Mouse (Mus musculus) gastrocnemius, adult 2 months (tissue): Measurements from ENCODE around the gene Pde4d. TPM values are rescaled to one million over a fixed set of nuclear protein-coding genes. Genes with fewer than 3 reads are reported as not detected.

Experiments used
- DNase-seq: peaks from one replicate; pipeline ENCODE4 v3.0.0; 2022
- H3K27ac ChIP-seq: fragments of 200-600 bp; 2 replicates; pipeline ENCODE4 v1.8.1; 2022; ENCODE audit warnings: mild to moderate bottlenecking
- H3K4me3 ChIP-seq: fragments of 200-600 bp; 2 replicates; pipeline ENCODE4 v1.8.1; 2022; ENCODE audit warnings: mild to moderate bottlenecking, moderate library complexity
- CTCF ChIP-seq: fragments of 200-600 bp; IDR thresholded peaks from 2 replicates; pipeline ENCODE4 v1.8.1; 2022; ENCODE audit warnings: antibody characterized with exemption, mild to moderate bottlenecking, moderate library complexity
- intact Hi-C: fragments of 180-260 bp; cut with DNase I; formaldehyde crosslinking; loops from one replicate; pipeline ENCODE4 v1.15.1; 2025
- total RNA-seq, 2 experiments: library from RNA; stranded (reverse); gene quantifications; 2 replicates each; pipeline ENCODE4 v1.2.3; 2021

Gene Pde4d
- total RNA-seq, 2 experiments from 2014 or later = 239 to 330 TPM

DNA sequence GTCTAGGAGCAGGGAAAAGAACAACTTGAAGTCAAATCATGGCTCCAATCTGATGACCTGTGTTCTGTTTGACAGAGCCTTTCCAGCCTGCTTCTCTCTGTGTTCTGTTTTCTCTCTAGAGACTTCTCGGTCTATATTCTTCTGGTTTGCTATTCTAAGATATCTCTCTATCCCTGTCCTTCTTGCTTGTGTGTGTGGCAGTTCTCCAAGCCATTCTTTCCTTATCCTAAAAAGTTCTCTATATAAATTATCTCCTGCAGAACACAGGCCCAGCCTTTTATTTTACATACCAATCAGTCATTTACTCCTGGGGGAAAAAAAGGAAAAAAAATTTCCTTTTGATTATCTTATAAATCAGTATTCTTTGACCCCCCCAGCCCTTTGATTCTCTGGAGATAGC is 1229.2 kb downstream of the Pde4d start:
- intact Hi-C loops = no loop called here
- no peak overlapping the region for H3K27ac ChIP-seq
- DNase-seq = no peak
- H3K4me3 ChIP-seq = no peak overlapping the region
- TF ChIP-seq CTCF = no peak

GRCm38 (mm10) chr13:109680229-109680628 is 1230.5 kb downstream of the Pde4d start:
- intact Hi-C loops = no loop called here
- no peak overlapping the region for H3K27ac ChIP-seq
- H3K4me3 ChIP-seq = no peak overlapping the region
- no peak for TF ChIP-seq CTCF
- DNase-seq = no peak

DNA sequence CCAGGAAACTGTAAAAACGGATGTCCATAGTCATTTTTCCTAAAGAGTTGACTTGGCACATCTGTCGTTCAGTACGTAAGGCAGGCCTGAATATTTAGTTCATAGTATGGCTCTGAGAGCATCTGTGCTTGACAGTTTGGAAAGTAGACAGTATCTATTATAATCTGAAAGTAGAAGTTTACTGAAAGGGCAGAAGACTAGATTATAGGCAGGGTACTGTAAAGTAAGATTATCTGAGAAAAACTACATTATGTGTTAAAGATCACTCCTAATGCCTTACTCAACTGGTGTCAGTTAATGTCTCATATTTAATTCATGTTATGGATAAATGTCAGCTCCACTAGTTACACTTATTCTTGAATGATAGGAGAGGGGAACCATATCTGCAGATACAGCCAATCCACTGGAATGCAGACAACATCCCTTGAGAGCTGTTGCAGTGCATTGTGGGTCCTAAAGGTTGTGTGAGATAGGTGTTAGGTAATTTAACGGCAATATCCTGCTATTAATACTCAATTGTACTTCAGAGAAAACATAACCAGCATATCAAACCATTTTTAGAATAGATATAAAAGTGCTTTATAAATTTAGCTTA is 1232.0 kb downstream of the Pde4d start:
- no peak for TF ChIP-seq CTCF
- DNase-seq = no peak
- intact Hi-C loops = no loop called here
- H3K27ac ChIP-seq = no peak overlapping the region
- H3K4me3 ChIP-seq = no peak overlapping the region

- no peak for DNase-seq
- intact Hi-C loops = no loop called here
- H3K27ac ChIP-seq = no peak overlapping the region
- no peak for TF ChIP-seq CTCF
- H3K4me3 ChIP-seq = no peak overlapping the region
Observed at GRCm38 (mm10) chr13:109683001-109683400, 1233.3 kb downstream of the Pde4d start.

- no peak for TF ChIP-seq CTCF
- Histone ChIP-seq H3K4me3 (peak overlapping the region; percentile 87), H3K27ac (peak overlapping the region; percentile 86)
- intact Hi-C loops = loop anchor here (5.0 kb wide), 1 partner anchor 53 kb away; no protein-coding TSS in a partner anchor
- DNase-seq = no peak
Observed at GRCm38 (mm10) chr13:109684985-109685295, 1235.2 kb downstream of the Pde4d start.

- peak; percentile 29 for TF ChIP-seq CTCF
- H3K27ac ChIP-seq = peak overlapping the region; percentile 86
- peak overlapping the region; percentile 87 for H3K4me3 ChIP-seq
- peak; percentile 65 for DNase-seq
- intact Hi-C loops = loop anchor here (5.0 kb wide), 1 partner anchor 53 kb away; no protein-coding TSS in a partner anchor
Observed at GRCm38 (mm10) chr13:109685296-109686115, 1235.8 kb downstream of the Pde4d start.

- peak overlapping the region; percentile 87 for H3K4me3 ChIP-seq
- peak overlapping the region; percentile 86 for H3K27ac ChIP-seq
- TF ChIP-seq CTCF = no peak
- intact Hi-C loops = loop anchor here (5.0 kb wide), 1 partner anchor 54 kb away; no protein-coding TSS in a partner anchor
- DNase-seq = no peak
Observed at GRCm38 (mm10) chr13:109686116-109686876, 1236.5 kb downstream of the Pde4d start.

DNA sequence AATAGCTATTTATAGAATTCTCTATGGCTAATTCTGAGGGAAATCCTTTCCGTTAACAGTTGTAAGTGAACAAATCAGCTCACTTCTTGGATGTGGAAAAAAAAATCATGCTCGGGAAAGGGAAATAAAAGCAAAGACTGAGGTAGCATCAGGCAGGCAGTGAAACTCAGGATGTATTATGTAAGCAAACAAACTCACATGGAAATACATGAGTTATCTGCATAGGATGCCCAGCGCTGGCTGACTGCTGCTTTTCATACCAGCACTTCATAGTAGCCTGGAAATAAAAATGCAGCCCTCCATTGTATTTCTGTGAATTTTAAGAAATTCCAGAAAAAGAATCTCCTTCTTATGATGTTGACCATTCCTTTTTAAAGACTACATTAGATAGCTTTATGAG is 1237.2 kb downstream of the Pde4d start:
- no peak for TF ChIP-seq CTCF
- no peak for DNase-seq
- Histone ChIP-seq H3K4me3 (peak overlapping the region; percentile 87), H3K27ac (peak overlapping the region; percentile 86)
- intact Hi-C loops = loop anchor here (5.0 kb wide), 1 partner anchor 55 kb away; no protein-coding TSS in a partner anchor

DNA sequence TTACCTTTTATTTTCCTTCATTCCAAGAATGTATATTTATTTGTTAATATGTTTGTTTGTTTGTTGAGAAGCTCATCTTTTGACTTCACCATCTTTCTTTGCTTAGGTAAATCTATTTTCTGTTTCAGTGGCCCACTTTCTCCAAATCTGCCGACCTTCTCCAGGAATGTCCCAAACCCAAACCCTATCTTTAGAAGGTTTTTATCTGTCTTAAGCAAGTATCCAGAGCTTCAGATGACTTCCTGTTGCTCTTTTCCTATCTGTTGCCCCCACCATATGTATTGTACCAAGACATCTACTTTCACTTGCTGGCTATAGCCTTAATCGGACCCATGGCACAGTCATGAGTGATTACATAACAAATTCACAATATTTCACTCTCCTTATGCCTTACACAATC is 1238.4 kb downstream of the Pde4d start:
- no peak for DNase-seq
- Histone ChIP-seq H3K4me3 (peak overlapping the region; percentile 87), H3K27ac (peak overlapping the region; percentile 86; the same call in 1 of the 2 replicates)
- intact Hi-C loops = loop anchor here (5.0 kb wide), 1 partner anchor 56 kb away; no protein-coding TSS in a partner anchor
- no peak for TF ChIP-seq CTCF

DNA sequence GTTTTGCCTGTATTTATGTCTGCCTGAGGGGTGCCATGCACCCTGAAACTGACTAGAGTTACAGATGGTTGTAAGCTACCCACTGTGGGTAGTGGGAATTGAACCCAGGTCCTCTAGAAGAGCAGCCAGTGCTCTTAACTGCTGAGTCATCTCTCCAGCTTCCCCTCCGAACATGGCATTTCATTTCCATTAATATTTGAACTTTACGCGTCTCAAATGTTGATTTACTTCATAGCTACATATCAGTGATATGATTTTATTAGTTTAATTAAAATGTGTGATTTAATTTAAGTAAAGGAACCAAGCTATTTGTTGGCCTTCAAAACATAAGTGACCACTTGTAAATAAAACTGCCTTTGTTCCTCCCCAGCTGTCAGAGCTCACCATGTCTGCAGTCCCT is 1239.4 kb downstream of the Pde4d start:
- TF ChIP-seq CTCF = no peak
- H3K4me3 ChIP-seq = no peak overlapping the region
- no peak overlapping the region for H3K27ac ChIP-seq
- DNase-seq = no peak
- intact Hi-C loops = loop anchor here (5.0 kb wide), 1 partner anchor 57 kb away; no protein-coding TSS in a partner anchor

DNA sequence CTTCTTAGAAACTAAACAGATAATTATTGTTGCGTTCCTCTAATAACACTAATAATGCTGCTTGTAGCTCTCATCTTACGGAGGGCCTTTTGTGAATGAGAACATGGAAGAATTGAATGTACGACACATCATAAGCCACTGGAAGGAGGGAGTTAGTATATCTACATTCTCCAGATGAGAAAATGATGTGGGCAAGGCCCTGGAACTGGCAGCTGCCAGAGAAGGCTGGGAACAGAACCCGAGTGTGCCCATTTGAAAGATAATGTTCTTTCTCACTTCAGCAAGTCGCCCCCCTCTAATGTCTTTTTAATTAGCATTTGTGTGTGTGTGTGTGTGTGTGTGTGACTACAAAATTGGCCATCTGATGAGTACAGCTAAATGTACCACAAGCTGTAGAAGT is 1240.8 kb downstream of the Pde4d start:
- intact Hi-C loops = no loop called here
- no peak overlapping the region for H3K27ac ChIP-seq
- no peak overlapping the region for H3K4me3 ChIP-seq
- no peak for DNase-seq
- no peak for TF ChIP-seq CTCF

DNA sequence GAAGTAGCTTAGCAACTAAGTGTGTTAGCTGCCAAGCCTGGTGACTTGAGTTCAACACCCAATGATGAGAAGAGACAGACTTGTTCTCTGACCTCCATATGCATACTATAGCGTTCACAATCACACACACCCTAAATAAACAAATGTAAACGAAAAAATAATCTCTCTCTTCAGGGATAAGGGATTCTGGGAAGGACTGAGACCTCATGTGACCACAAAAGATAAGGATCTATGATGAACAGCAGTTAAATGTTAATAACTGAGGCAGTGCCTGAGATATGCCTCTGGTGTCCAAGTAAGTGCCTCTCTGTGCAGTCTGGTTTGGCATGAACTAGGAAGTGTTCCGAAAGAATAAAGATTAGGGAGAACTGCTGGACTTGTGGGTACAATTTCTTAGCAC is 1243.1 kb downstream of the Pde4d start:
- H3K27ac ChIP-seq = no peak overlapping the region
- intact Hi-C loops = no loop called here
- no peak for TF ChIP-seq CTCF
- DNase-seq = no peak
- no peak overlapping the region for H3K4me3 ChIP-seq

DNA sequence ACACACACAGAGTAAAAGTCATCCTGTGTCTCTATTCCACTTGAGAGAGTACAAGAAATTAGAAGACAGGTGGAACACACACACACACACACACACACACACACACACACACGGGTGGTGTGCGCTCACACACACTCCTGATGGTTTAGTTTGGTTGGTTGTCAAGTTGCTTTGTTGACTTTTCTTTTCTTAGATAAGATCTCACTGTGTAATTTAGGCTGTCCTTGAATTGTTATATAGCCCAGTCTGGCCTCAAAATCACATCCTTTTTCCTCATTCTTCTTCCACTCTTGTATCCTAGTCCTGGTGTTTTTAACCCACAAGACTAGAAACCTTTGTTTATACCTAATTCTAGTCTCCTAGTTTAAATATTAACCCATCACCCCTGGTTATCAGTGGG is 1244.0 kb downstream of the Pde4d start:
- Histone ChIP-seq H3K27ac (no peak overlapping the region), H3K4me3 (no peak overlapping the region)
- no peak for TF ChIP-seq CTCF
- intact Hi-C loops = no loop called here
- no peak for DNase-seq
